ENCODE assay signal across 18 mouse cellular contexts in the genomic region with DNA sequence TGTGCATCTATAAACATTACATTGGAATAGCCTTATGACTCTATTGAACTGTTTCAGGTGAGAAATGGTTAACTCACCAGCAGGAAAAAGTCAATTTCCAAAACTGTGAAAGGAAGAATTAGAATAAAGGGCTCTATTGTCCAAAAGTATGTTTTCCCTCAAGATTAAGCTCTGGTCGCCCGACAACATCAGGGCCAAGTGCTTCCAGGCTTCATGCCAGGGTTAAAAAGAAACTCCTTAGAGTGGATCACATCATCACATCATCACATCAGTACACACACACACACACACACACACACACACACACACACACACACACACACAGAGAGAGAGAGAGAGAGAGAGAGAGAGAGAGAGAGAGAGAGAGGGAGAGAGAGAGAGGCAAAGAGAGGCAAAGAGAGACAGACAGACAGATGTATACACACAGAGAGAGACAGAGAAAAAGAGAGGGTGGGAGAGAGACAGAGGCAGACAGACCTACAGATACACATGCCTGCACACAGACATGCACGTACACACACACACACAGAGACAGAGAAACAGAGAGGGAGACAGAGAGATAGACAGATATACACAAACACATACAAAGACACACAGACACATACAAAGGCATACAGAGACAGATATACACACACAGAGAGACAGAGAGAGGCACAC.
DNase-seq lines count a peak whose midpoint lies in the region; ATAC-seq and TF ChIP-seq lines count a peak whose summit lies in the region.
"Had no signal": no experiment of that assay in that cellular context is flagged by ENCODE, and none has a peak within 500 bp of the region (broad histone marks: within the 10 kb centered on the region; RNA-seq: fewer than 3 reads in every experiment).

No protein-coding gene starts in this region.

- no peaks in the 10 kb centered on the region for H3K4me1 ChIP-seq in heart, embryonic 10.5 days
- H3K4me1 ChIP-seq in midbrain, embryonic 14.5 days (ENCODE audit: control insufficient read depth, insufficient read depth, low read length): no peaks in the 10 kb centered on the region
- H3K4me1 ChIP-seq in midbrain, embryonic 15.5 days: no peaks in the 10 kb centered on the region
- 0 out of 2 replicates have a peak, but pooled peaks cover 2% of the 10 kb centered on the region for H3K4me1 ChIP-seq in heart, embryonic 15.5 days (replicated peaks)
- H3K4me1 ChIP-seq in lung, postnatal 0 days (ENCODE audit: insufficient read depth, low read depth, low read length): no peaks in the 10 kb centered on the region
- H3K4me1 ChIP-seq: embryonic facial prominence, embryonic 13.5 days; hindbrain, embryonic 10.5 days; limb, embryonic 12.5 days had no signal

- H3K4me2 ChIP-seq in midbrain, embryonic 14.5 days (ENCODE audit: low read length): no peak overlapping the region
- no peak overlapping the region for H3K4me2 ChIP-seq in midbrain, embryonic 15.5 days
- no peak overlapping the region for H3K4me2 ChIP-seq in heart, embryonic 15.5 days
- H3K4me2 ChIP-seq in lung, postnatal 0 days (replicated peaks; ENCODE audit: low read depth, low read length): no peak overlapping the region
- H3K4me2 ChIP-seq: embryonic facial prominence, embryonic 13.5 days; limb, embryonic 12.5 days had no signal

- peak; percentile 13 to 23 for DNase-seq in heart, adult 18-20 months
- DNase-seq in heart, embryonic 10.5 days (ENCODE audit: low spot score): no peak
- peak; percentile 13 for DNase-seq in midbrain, embryonic 14.5 days
- peak; percentile 22 for DNase-seq in lung, postnatal 0 days (ENCODE audit: low spot score)
- no peak for DNase-seq in embryo, embryonic 11 days
- DNase-seq in spleen, postnatal 14 days (ENCODE audit: low spot score in 2 of 2): no peak
- DNase-seq: adrenal gland, postnatal 36 days; cerebellum, postnatal 36 days; kidney, postnatal 36 days; layer of hippocampus, postnatal 36 days; thymus, adult 18-20 months had no signal

- no peaks in the 10 kb centered on the region for H3K36me3 ChIP-seq in heart, embryonic 10.5 days
- H3K36me3 ChIP-seq in midbrain, embryonic 14.5 days (ENCODE audit: control insufficient read depth, insufficient read depth, low read length): no peaks in the 10 kb centered on the region
- no peaks in the 10 kb centered on the region for H3K36me3 ChIP-seq in midbrain, embryonic 15.5 days (replicated peaks)
- no peaks in the 10 kb centered on the region for H3K36me3 ChIP-seq in heart, embryonic 15.5 days
- no peaks in the 10 kb centered on the region for H3K36me3 ChIP-seq in lung, postnatal 0 days (ENCODE audit: insufficient read depth, low read length)
- H3K36me3 ChIP-seq: embryonic facial prominence, embryonic 13.5 days; hindbrain, embryonic 10.5 days; limb, embryonic 12.5 days had no signal

- H3K27me3 ChIP-seq in heart, embryonic 10.5 days (ENCODE audit: insufficient read depth, poor library complexity, severe bottlenecking): no peaks in the 10 kb centered on the region
- no peaks in the 10 kb centered on the region for H3K27me3 ChIP-seq in midbrain, embryonic 14.5 days (ENCODE audit: control insufficient read depth, insufficient read depth, low read length)
- no peaks in the 10 kb centered on the region for H3K27me3 ChIP-seq in midbrain, embryonic 15.5 days (replicated peaks)
- no peaks in the 10 kb centered on the region for H3K27me3 ChIP-seq in heart, embryonic 15.5 days
- no peaks in the 10 kb centered on the region for H3K27me3 ChIP-seq in lung, postnatal 0 days (replicated peaks; ENCODE audit: insufficient read depth, low read length)
- H3K27me3 ChIP-seq: embryonic facial prominence, embryonic 13.5 days; limb, embryonic 12.5 days had no signal

- 52% methylated on average over 3 of the region's 3 CpGs for WGBS in heart, embryonic 10.5 days
- 45% methylated on average over 3 of the region's 3 CpGs for WGBS in midbrain, embryonic 14.5 days
- WGBS in midbrain, embryonic 15.5 days: 30% methylated on average over 3 of the region's 3 CpGs
- 39% methylated on average over 3 of the region's 3 CpGs for WGBS in heart, embryonic 15.5 days
- 25% methylated on average over 3 of the region's 3 CpGs for WGBS in lung, postnatal 0 days

- H3K9ac ChIP-seq in midbrain, embryonic 14.5 days (replicated peaks; ENCODE audit: low read length): no peak overlapping the region
- H3K9ac ChIP-seq in midbrain, embryonic 15.5 days: no peak overlapping the region
- no peak overlapping the region for H3K9ac ChIP-seq in heart, embryonic 15.5 days
- H3K9ac ChIP-seq in lung, postnatal 0 days (replicated peaks; ENCODE audit: low read depth): no peak overlapping the region
- H3K9ac ChIP-seq: embryonic facial prominence, embryonic 13.5 days; limb, embryonic 12.5 days had no signal

- ATAC-seq in midbrain, embryonic 14.5 days (ENCODE audit: low FRiP score, low TSS enrichment): no peak
- no peak for ATAC-seq in midbrain, embryonic 15.5 days (replicated peaks)
- ATAC-seq in heart, embryonic 15.5 days (replicated peaks; ENCODE audit: insufficient number of reproducible peaks, insufficient read depth, low FRiP score, low read depth): no peak
- no peak for ATAC-seq in lung, postnatal 0 days
- ATAC-seq: intestine, postnatal 0 days had no signal

- no peak for TF ChIP-seq EP300 in lung, postnatal 0 days (IDR thresholded peaks at IDR 0.05)

- H3K9me3 ChIP-seq in heart, embryonic 10.5 days: no peaks in the 10 kb centered on the region
- H3K9me3 ChIP-seq in midbrain, embryonic 14.5 days (ENCODE audit: control insufficient read depth, low read length): no peaks in the 10 kb centered on the region
- no peaks in the 10 kb centered on the region for H3K9me3 ChIP-seq in midbrain, embryonic 15.5 days
- H3K9me3 ChIP-seq in heart, embryonic 15.5 days (replicated peaks): no peaks in the 10 kb centered on the region
- no peaks in the 10 kb centered on the region for H3K9me3 ChIP-seq in lung, postnatal 0 days (ENCODE audit: low read length)
- H3K9me3 ChIP-seq: embryonic facial prominence, embryonic 13.5 days; hindbrain, embryonic 10.5 days; limb, embryonic 12.5 days had no signal

- no peak for TF ChIP-seq CTCF in lung, postnatal 0 days (IDR thresholded peaks at IDR 0.05)

- no peak overlapping the region for H3K27ac ChIP-seq in heart, embryonic 10.5 days
- no peak overlapping the region for H3K27ac ChIP-seq in midbrain, embryonic 14.5 days (replicated peaks; ENCODE audit: low read depth, low read length)
- H3K27ac ChIP-seq in midbrain, embryonic 15.5 days: no peak overlapping the region
- peak overlapping the region; percentile 24; the same call in 1 of the 2 replicates for H3K27ac ChIP-seq in heart, embryonic 15.5 days
- H3K27ac ChIP-seq in lung, postnatal 0 days (ENCODE audit: low read length): no peak overlapping the region
- H3K27ac ChIP-seq: embryonic facial prominence, embryonic 13.5 days; hindbrain, embryonic 10.5 days; limb, embryonic 12.5 days; macrophage had no signal

- H3K4me3 ChIP-seq in heart, embryonic 10.5 days: no peak overlapping the region
- no peak overlapping the region for H3K4me3 ChIP-seq in midbrain, embryonic 14.5 days (replicated peaks; ENCODE audit: low read depth, low read length)
- no peak overlapping the region for H3K4me3 ChIP-seq in midbrain, embryonic 15.5 days
- H3K4me3 ChIP-seq in heart, embryonic 15.5 days: no peak overlapping the region
- H3K4me3 ChIP-seq in lung, postnatal 0 days (ENCODE audit: low read depth, low read length): no peak overlapping the region
- H3K4me3 ChIP-seq: embryonic facial prominence, embryonic 13.5 days; hindbrain, embryonic 10.5 days; limb, embryonic 12.5 days had no signal

Comparison
In these comparisons a context has a peak if more than half of its experiments do, and no peak if none do; other contexts are left out.
1. DNase-seq: peak in heart, adult 18-20 months (2 of 2), midbrain, embryonic 14.5 days (single experiment) and lung, postnatal 0 days (single experiment); none in heart, embryonic 10.5 days (single experiment), embryo, embryonic 11 days (single experiment) and spleen, postnatal 14 days (0 of 2).